Mouse (Mus musculus) cerebellum, postnatal 4 days (tissue): ENCODE data around the gene Ndc1.
"Not testable (repeated sequence)": the region's sequence is repeated elsewhere in the genome, so short reads cannot be mapped to it uniquely, and the experiment has no call there.

Source experiments
- DNase-seq, 2 experiments: peaks; one replicate each; pipeline ENCODE4 v3.0.0; 2022; ENCODE audit warnings: low spot score in 2 of 2, mixed read lengths in 1 of 2

Gene Ndc1

GRCm38 (mm10) chr4:107364190-107364639 is 3.4 kb upstream of the Ndc1 start:
- no peak for DNase-seq

GRCm38 (mm10) chr4:107366408-107366807 is 1.2 kb upstream of the Ndc1 start:
- not testable (repeated sequence) for DNase-seq

GRCm38 (mm10) chr4:107372304-107372703 is 4.7 kb downstream of the Ndc1 start:
- no peak for DNase-seq

- DNase-seq = no peak
These were observed 7.1 kb downstream of the Ndc1 start for GRCm38 (mm10) chr4:107374677-107375076.

- no peak for DNase-seq
These were observed 11.4 kb downstream of the Ndc1 start for GRCm38 (mm10) chr4:107378954-107379353.

GRCm38 (mm10) chr4:107380871-107381270 is 13.3 kb downstream of the Ndc1 start:
- no peak for DNase-seq

- DNase-seq = peak in 1 of 2 experiments; percentile 34
These were observed 19.5 kb downstream of the Ndc1 start for GRCm38 (mm10) chr4:107387038-107387437.

GRCm38 (mm10) chr4:107387465-107387864 is 19.9 kb downstream of the Ndc1 start:
- no peak for DNase-seq

- no peak for DNase-seq
These were observed 20.7 kb downstream of the Ndc1 start for GRCm38 (mm10) chr4:107388291-107388690.

- DNase-seq = no peak
These were observed 21.8 kb downstream of the Ndc1 start for GRCm38 (mm10) chr4:107389345-107389744.

GRCm38 (mm10) chr4:107393771-107394170 is 26.2 kb downstream of the Ndc1 start:
- DNase-seq = no peak

GRCm38 (mm10) chr4:107420202-107420601 is 52.6 kb downstream of the Ndc1 start:
- no peak for DNase-seq

GRCm38 (mm10) chr4:107421711-107422110 is 54.1 kb downstream of the Ndc1 start:
- DNase-seq = no peak

GRCm38 (mm10) chr4:107422176-107422575 is 54.6 kb downstream of the Ndc1 start:
- peak in 1 of 2 experiments; percentile 42 for DNase-seq

GRCm38 (mm10) chr4:107425616-107426015 is 58.0 kb downstream of the Ndc1 start:
- no peak for DNase-seq

GRCm38 (mm10) chr4:107426631-107427030 is 59.0 kb downstream of the Ndc1 start:
- no peak for DNase-seq

GRCm38 (mm10) chr4:107432717-107433116 is 65.1 kb downstream of the Ndc1 start:
- no peak for DNase-seq

- no peak for DNase-seq
These were observed 66.4 kb downstream of the Ndc1 start for GRCm38 (mm10) chr4:107433998-107434355.

- peak in 1 of 2 experiments; percentile 36 for DNase-seq
These were observed 67.0 kb downstream of the Ndc1 start, which contains the start of gene Glis1 for GRCm38 (mm10) chr4:107434356-107435237. Glis1 (plus strand) TSS chr4:107434591.

GRCm38 (mm10) chr4:107435238-107435946 is 67.8 kb downstream of the Ndc1 start:
- DNase-seq = no peak

- no peak for DNase-seq
These were observed 68.9 kb downstream of the Ndc1 start for GRCm38 (mm10) chr4:107436476-107436875.

- no peak for DNase-seq
These were observed 71.2 kb downstream of the Ndc1 start for GRCm38 (mm10) chr4:107438741-107439140.

- DNase-seq = no peak
These were observed 72.7 kb downstream of the Ndc1 start for GRCm38 (mm10) chr4:107440306-107440705.
